In genomic region chr5:111364533-111364932, GRCm38 (mm10) we compare ENCODE assay signal across 9 mouse cellular contexts. TPM values are rescaled to one million over a fixed set of nuclear protein-coding genes. Genes with fewer than 3 reads are reported as not detected.
DNase-seq lines count a peak whose midpoint lies in the region; ATAC-seq and TF ChIP-seq lines count a peak whose summit lies in the region.
"Had no signal": no experiment of that assay in that cellular context is flagged by ENCODE, and none has a peak within 500 bp of the region (broad histone marks: within the 10 kb centered on the region; RNA-seq: fewer than 3 reads in every experiment).

No protein-coding gene starts in this region.

- peak; percentile 73 for TF ChIP-seq CTCF in hindbrain, postnatal 0 days (IDR thresholded peaks at IDR 0.05; ENCODE audit: low read depth)

- ATAC-seq in hindbrain, postnatal 0 days = peak; percentile 67
- no peak for ATAC-seq in hindbrain, embryonic 12.5 days (ENCODE audit: low FRiP score)
- no peak for ATAC-seq in forebrain, embryonic 16.5 days

- no peaks in the 10 kb centered on the region for H3K9me3 ChIP-seq in hindbrain, postnatal 0 days (ENCODE audit: low read length)
- H3K9me3 ChIP-seq in hindbrain, embryonic 12.5 days (replicated peaks) = no peaks in the 10 kb centered on the region
- no peaks in the 10 kb centered on the region for H3K9me3 ChIP-seq in forebrain, embryonic 16.5 days (ENCODE audit: control insufficient read depth, low read length)
- H3K9me3 ChIP-seq: stomach, embryonic 15.5 days had no signal

- 0 out of 2 replicates have a peak, but pooled peaks cover 5% of the 10 kb centered on the region for H3K4me1 ChIP-seq in hindbrain, postnatal 0 days (ENCODE audit: insufficient read depth, low read length)
- H3K4me1 ChIP-seq in hindbrain, embryonic 12.5 days = peaks cover 33% of the 10 kb centered on the region
- H3K4me1 ChIP-seq in forebrain, embryonic 16.5 days (replicated peaks; ENCODE audit: control insufficient read depth, insufficient read depth, low read length) = peaks cover 22% of the 10 kb centered on the region
- H3K4me1 ChIP-seq: stomach, embryonic 15.5 days had no signal

- no peak overlapping the region for H3K4me2 ChIP-seq in hindbrain, postnatal 0 days (ENCODE audit: low read depth, low read length)
- H3K4me2 ChIP-seq in hindbrain, embryonic 12.5 days (replicated peaks) = no peak overlapping the region
- no peak overlapping the region for H3K4me2 ChIP-seq in forebrain, embryonic 16.5 days (ENCODE audit: low read length)
- H3K4me2 ChIP-seq: stomach, embryonic 15.5 days had no signal

- H3K27ac ChIP-seq in hindbrain, postnatal 0 days = no peak overlapping the region
- H3K27ac ChIP-seq in hindbrain, embryonic 12.5 days = no peak overlapping the region
- no peak overlapping the region for H3K27ac ChIP-seq in forebrain, embryonic 16.5 days (ENCODE audit: low read length)
- H3K27ac ChIP-seq: stomach, embryonic 15.5 days had no signal

- 30% methylated on average over 3 of the region's 3 CpGs for WGBS in hindbrain, postnatal 0 days
- 42% methylated on average over 3 of the region's 3 CpGs for WGBS in hindbrain, embryonic 12.5 days
- WGBS in forebrain, embryonic 16.5 days = 33% methylated on average over 3 of the region's 3 CpGs

- DNase-seq in hindbrain, postnatal 0 days (ENCODE audit: low spot score) = peak; percentile 88
- DNase-seq in thymus, postnatal 14 days = peak; percentile 36
- no peak for DNase-seq in thymus, postnatal 25 days
- peak; percentile 75 for DNase-seq in brain, adult 2 months (ENCODE audit: low read depth, low spot score)
- peak; percentile 34 to 45 for DNase-seq in kidney, postnatal 4 days
- no peak for DNase-seq in urinary bladder, adult 18-20 months (ENCODE audit: low spot score in 2 of 2)

- no peaks in the 10 kb centered on the region for H3K27me3 ChIP-seq in hindbrain, postnatal 0 days (ENCODE audit: insufficient read depth, low read length)
- no peaks in the 10 kb centered on the region for H3K27me3 ChIP-seq in hindbrain, embryonic 12.5 days
- H3K27me3 ChIP-seq in forebrain, embryonic 16.5 days (replicated peaks; ENCODE audit: control insufficient read depth, insufficient read depth, low read length) = no peaks in the 10 kb centered on the region
- H3K27me3 ChIP-seq: stomach, embryonic 15.5 days had no signal

- H3K4me3 ChIP-seq in hindbrain, postnatal 0 days (ENCODE audit: low read length) = no peak overlapping the region
- H3K4me3 ChIP-seq in hindbrain, embryonic 12.5 days = no peak overlapping the region
- H3K4me3 ChIP-seq in forebrain, embryonic 16.5 days (replicated peaks; ENCODE audit: low read length) = no peak overlapping the region
- H3K4me3 ChIP-seq: stomach, embryonic 15.5 days had no signal

- peaks cover 19% of the 10 kb centered on the region for H3K36me3 ChIP-seq in hindbrain, postnatal 0 days (ENCODE audit: insufficient read depth, low read length)
- peaks cover 36% of the 10 kb centered on the region for H3K36me3 ChIP-seq in hindbrain, embryonic 12.5 days
- H3K36me3 ChIP-seq in forebrain, embryonic 16.5 days (ENCODE audit: control insufficient read depth, insufficient read depth) = peaks cover 6% of the 10 kb centered on the region; the same call in 1 of the 2 replicates

- H3K9ac ChIP-seq in hindbrain, postnatal 0 days (replicated peaks; ENCODE audit: low read length) = no peak overlapping the region
- H3K9ac ChIP-seq in hindbrain, embryonic 12.5 days = no peak overlapping the region
- no peak overlapping the region for H3K9ac ChIP-seq in forebrain, embryonic 16.5 days (replicated peaks; ENCODE audit: low read depth, low read length)
- H3K9ac ChIP-seq: stomach, embryonic 15.5 days had no signal

RNA-seq across cellular contexts. Expression of gene Pitpnb, which starts 34.0 kb away (rescaled TPM):
- 9.0 and 10.2 TPM in 2 replicates for total RNA-seq in hindbrain, postnatal 0 days (2014; rRNA removed)
- polyA plus RNA-seq in hindbrain, postnatal 0 days (2015; fragmentation: Nextera tagmentation; extraction: Ambion mirVana) = 78.8 and 79.9 TPM in 2 replicates
- polyA plus RNA-seq in hindbrain, embryonic 12.5 days (2016; fragmentation: Nextera tagmentation; extraction: Ambion mirVana) = 100 and 111 TPM in 2 replicates
- 107 and 112 TPM in 2 replicates for polyA plus RNA-seq in forebrain, embryonic 16.5 days (2015; fragmentation: Nextera tagmentation; extraction: Ambion mirVana)

RNA-seq across cellular contexts. Expression of gene Mn1, which starts 52.6 kb away (rescaled TPM):
- 71.5 and 87.2 TPM in 2 replicates for total RNA-seq in hindbrain, postnatal 0 days (2014; rRNA removed)
- 27.0 and 32.9 TPM in 2 replicates for polyA plus RNA-seq in hindbrain, postnatal 0 days (2015; fragmentation: Nextera tagmentation; extraction: Ambion mirVana)
- 61.0 and 62.7 TPM in 2 replicates for polyA plus RNA-seq in hindbrain, embryonic 12.5 days (2016; fragmentation: Nextera tagmentation; extraction: Ambion mirVana)
- 99.6 and 106 TPM in 2 replicates for polyA plus RNA-seq in forebrain, embryonic 16.5 days (2015; fragmentation: Nextera tagmentation; extraction: Ambion mirVana)

Comparison
In these comparisons a context has a peak if more than half of its experiments do, and no peak if none do; other contexts are left out.
1. DNase-seq: peak in hindbrain, postnatal 0 days (single experiment), thymus, postnatal 14 days (single experiment), brain, adult 2 months (single experiment) and kidney, postnatal 4 days (2 of 2); none in thymus, postnatal 25 days (single experiment) and urinary bladder, adult 18-20 months (0 of 2).